Mouse (Mus musculus): ENCODE results near the gene Fam149a.

The Fam149a gene

GRCm38 (mm10) chr8:45381963-45382347 is at the start of gene Fam149a:
TSS of gene Fam149a (minus strand) at chr8:45382291.
- DNase-seq (ENCODE audit: low spot score in 2 of 2): no peak

GRCm38 (mm10) chr8:45420151-45420550 is 38.1 kb upstream of the Fam149a start:
- DNase-seq (ENCODE audit: low spot score in 2 of 2): no peak

- DNase-seq (ENCODE audit: low spot score in 2 of 2): no peak
Observed at GRCm38 (mm10) chr8:45414965-45415364, 32.9 kb upstream of the Fam149a start.

GRCm38 (mm10) chr8:45410882-45411281 is 28.8 kb upstream of the Fam149a start, which contains the start of gene Tlr3:
TSS of gene Tlr3 (minus strand) at chr8:45411080.
- no peak for DNase-seq (ENCODE audit: low spot score in 2 of 2)

GRCm38 (mm10) chr8:45410146-45410880 is 28.2 kb upstream of the Fam149a start:
- peak; percentile 80 to 82 for DNase-seq (ENCODE audit: low spot score in 2 of 2)

- DNase-seq (ENCODE audit: low spot score in 2 of 2): no peak
Observed at GRCm38 (mm10) chr8:45409702-45410101, 27.6 kb upstream of the Fam149a start.

- DNase-seq (ENCODE audit: low spot score in 2 of 2): no peak
Observed at GRCm38 (mm10) chr8:45383250-45383649, 1.2 kb upstream of the Fam149a start.

GRCm38 (mm10) chr8:45381075-45381962 is 772 bp downstream of the Fam149a start:
- no peak for DNase-seq (ENCODE audit: low spot score in 2 of 2)

GRCm38 (mm10) chr8:45380598-45380997 is 1.5 kb downstream of the Fam149a start:
- no peak for DNase-seq (ENCODE audit: low spot score in 2 of 2)

- no peak for DNase-seq (ENCODE audit: low spot score in 2 of 2)
Observed at GRCm38 (mm10) chr8:45374071-45374470, 8.0 kb downstream of the Fam149a start.

GRCm38 (mm10) chr8:45367154-45367553 is 14.9 kb downstream of the Fam149a start:
- DNase-seq (ENCODE audit: low spot score in 2 of 2): no peak

GRCm38 (mm10) chr8:45363220-45363619 is 18.9 kb downstream of the Fam149a start:
- no peak for DNase-seq (ENCODE audit: low spot score in 2 of 2)

GRCm38 (mm10) chr8:45362323-45362722 is 19.8 kb downstream of the Fam149a start:
- no peak for DNase-seq (ENCODE audit: low spot score in 2 of 2)

GRCm38 (mm10) chr8:45359091-45359605 is 22.9 kb downstream of the Fam149a start:
- DNase-seq (ENCODE audit: low spot score in 2 of 2): no peak

GRCm38 (mm10) chr8:45358132-45358918 is 23.8 kb downstream of the Fam149a start:
- DNase-seq (ENCODE audit: low spot score in 2 of 2): peak; percentile 16 to 17

GRCm38 (mm10) chr8:45355809-45356208 is 26.3 kb downstream of the Fam149a start:
- DNase-seq (ENCODE audit: low spot score in 2 of 2): no peak

GRCm38 (mm10) chr8:45345031-45345430 is 37.1 kb downstream of the Fam149a start:
- peak; percentile 10 to 53 for DNase-seq (ENCODE audit: low spot score in 2 of 2)

- DNase-seq (ENCODE audit: low spot score in 2 of 2): no peak
Observed at GRCm38 (mm10) chr8:45344298-45344697, 37.8 kb downstream of the Fam149a start.

GRCm38 (mm10) chr8:45341630-45342628 is 40.2 kb downstream of the Fam149a start:
- no peak for DNase-seq (ENCODE audit: low spot score in 2 of 2)

- peak; percentile 29 to 38 for DNase-seq (ENCODE audit: low spot score in 2 of 2)
Observed at GRCm38 (mm10) chr8:45333493-45333892, 48.6 kb downstream of the Fam149a start.
